Mouse (Mus musculus): ENCODE results near the gene Thegl. TPM values are rescaled to one million over a fixed set of nuclear protein-coding genes. Genes with fewer than 3 reads are reported as not detected.
A peak's percentile ranks its signal among the peaks of the same experiment; 100 is the strongest.

Gene Thegl
- polyA plus RNA-seq, 1 experiment, result 0.65 TPM

- no peaks in the 10 kb centered on the region for H3K4me1 ChIP-seq (ENCODE audit: control insufficient read depth, insufficient read depth, low read length)
- no peak for TF ChIP-seq CTCF (IDR thresholded peaks at IDR 0.05; ENCODE audit: insufficient read depth, low read length)
- TF ChIP-seq POLR2A (IDR thresholded peaks at IDR 0.05; ENCODE audit: borderline replicate concordance, extremely low read depth, low read depth, low read length), result no peak
- H3K4me3 ChIP-seq (replicated peaks; ENCODE audit: extremely low read depth, low read depth, low read length), result no peak overlapping the region
- no peak for DNase-seq
- 75% methylated on average over 8 of the region's 8 CpGs for WGBS
Observed at GRCm38 (mm10) chr5:77073794-77074193, 58.0 kb downstream of the Thegl start.

GRCm38 (mm10) chr5:77074914-77075313, 59.1 kb downstream of the Thegl start:
- TF ChIP-seq POLR2A (IDR thresholded peaks at IDR 0.05; ENCODE audit: borderline replicate concordance, extremely low read depth, low read depth, low read length), result no peak
- no peak for TF ChIP-seq CTCF (IDR thresholded peaks at IDR 0.05; ENCODE audit: insufficient read depth, low read length)
- DNase-seq, result peak; percentile 62
- 29% methylated on average over 2 of the region's 2 CpGs for WGBS
- Histone ChIP-seq H3K4me3 (replicated peaks; ENCODE audit: extremely low read depth, low read depth, low read length) (no peak overlapping the region), H3K4me1 (ENCODE audit: control insufficient read depth, insufficient read depth, low read length) (no peaks in the 10 kb centered on the region)

- no peaks in the 10 kb centered on the region for H3K4me1 ChIP-seq (ENCODE audit: control insufficient read depth, insufficient read depth, low read length)
- TF ChIP-seq CTCF (IDR thresholded peaks at IDR 0.05; ENCODE audit: insufficient read depth, low read length), result no peak
- TF ChIP-seq POLR2A (IDR thresholded peaks at IDR 0.05; ENCODE audit: borderline replicate concordance, extremely low read depth, low read depth, low read length), result no peak
- 88% methylated on average over 4 of the region's 4 CpGs for WGBS
- DNase-seq, result no peak
- no peak overlapping the region for H3K4me3 ChIP-seq (replicated peaks; ENCODE audit: extremely low read depth, low read depth, low read length)
Observed at GRCm38 (mm10) chr5:77075951-77076350, 60.1 kb downstream of the Thegl start.

GRCm38 (mm10) chr5:77080761-77081160, 64.9 kb downstream of the Thegl start:
- no peak for TF ChIP-seq CTCF (IDR thresholded peaks at IDR 0.05; ENCODE audit: insufficient read depth, low read length)
- no peak for TF ChIP-seq POLR2A (IDR thresholded peaks at IDR 0.05; ENCODE audit: borderline replicate concordance, extremely low read depth, low read depth, low read length)
- 0 out of 2 replicates have a peak, but pooled peaks cover 2% of the 10 kb centered on the region for H3K4me1 ChIP-seq (ENCODE audit: control insufficient read depth, insufficient read depth, low read length)
- 71% methylated on average over 4 of the region's 4 CpGs for WGBS
- H3K4me3 ChIP-seq (replicated peaks; ENCODE audit: extremely low read depth, low read depth, low read length), result no peak overlapping the region
- DNase-seq, result no peak

- no peak for TF ChIP-seq POLR2A (IDR thresholded peaks at IDR 0.05; ENCODE audit: borderline replicate concordance, extremely low read depth, low read depth, low read length)
- no peak for TF ChIP-seq CTCF (IDR thresholded peaks at IDR 0.05; ENCODE audit: insufficient read depth, low read length)
- 65% methylated on average over 7 of the region's 7 CpGs for WGBS
- DNase-seq, result no peak
- H3K4me1 ChIP-seq (ENCODE audit: control insufficient read depth, insufficient read depth, low read length), result peaks cover 2% of the 10 kb centered on the region; the same call in 1 of the 2 replicates
- no peak overlapping the region for H3K4me3 ChIP-seq (replicated peaks; ENCODE audit: extremely low read depth, low read depth, low read length)
Observed at GRCm38 (mm10) chr5:77082735-77083134, 66.9 kb downstream of the Thegl start.

- 89% methylated on average over 4 of the region's 4 CpGs for WGBS
- H3K4me3 ChIP-seq (replicated peaks; ENCODE audit: extremely low read depth, low read depth, low read length), result no peak overlapping the region
- DNase-seq, result no peak
- TF ChIP-seq POLR2A (IDR thresholded peaks at IDR 0.05; ENCODE audit: borderline replicate concordance, extremely low read depth, low read depth, low read length) (no peak), CTCF (IDR thresholded peaks at IDR 0.05; ENCODE audit: insufficient read depth, low read length) (no peak)
- peaks cover 2% of the 10 kb centered on the region; the same call in 1 of the 2 replicates for H3K4me1 ChIP-seq (ENCODE audit: control insufficient read depth, insufficient read depth, low read length)
Observed at GRCm38 (mm10) chr5:77084418-77084817, 68.6 kb downstream of the Thegl start.

GRCm38 (mm10) chr5:77085753-77086450, 70.1 kb downstream of the Thegl start:
- WGBS, result 53% methylated on average over 10 of the region's 10 CpGs
- TF ChIP-seq POLR2A (IDR thresholded peaks at IDR 0.05; ENCODE audit: borderline replicate concordance, extremely low read depth, low read depth, low read length) (peak; percentile 17; the same call in 1 of the 2 replicates), CTCF (IDR thresholded peaks at IDR 0.05; ENCODE audit: insufficient read depth, low read length) (no peak)
- Histone ChIP-seq H3K4me1 (ENCODE audit: control insufficient read depth, insufficient read depth, low read length) (peaks cover 2% of the 10 kb centered on the region), H3K4me3 (replicated peaks; ENCODE audit: extremely low read depth, low read depth, low read length) (no peak overlapping the region)
- DNase-seq, result no peak

GRCm38 (mm10) chr5:77086541-77086940, 70.7 kb downstream of the Thegl start:
- TF ChIP-seq CTCF (IDR thresholded peaks at IDR 0.05; ENCODE audit: insufficient read depth, low read length), result no peak
- H3K4me3 ChIP-seq (replicated peaks; ENCODE audit: extremely low read depth, low read depth, low read length), result no peak overlapping the region
- peaks cover 2% of the 10 kb centered on the region for H3K4me1 ChIP-seq (ENCODE audit: control insufficient read depth, insufficient read depth, low read length)
- DNase-seq, result no peak
- WGBS, result 63% methylated on average over 7 of the region's 7 CpGs

GRCm38 (mm10) chr5:77087122-77087521, 71.3 kb downstream of the Thegl start:
- no peak for DNase-seq
- WGBS, result 69% methylated on average over 3 of the region's 3 CpGs

GRCm38 (mm10) chr5:77089294-77089693, 73.5 kb downstream of the Thegl start:
- Histone ChIP-seq H3K4me1 (ENCODE audit: control insufficient read depth, insufficient read depth, low read length) (peaks cover 8% of the 10 kb centered on the region), H3K4me3 (replicated peaks; ENCODE audit: extremely low read depth, low read depth, low read length) (no peak overlapping the region)
- peak; percentile 68 for DNase-seq
- TF ChIP-seq CTCF (IDR thresholded peaks at IDR 0.05; ENCODE audit: insufficient read depth, low read length) (peak; percentile 86), POLR2A (IDR thresholded peaks at IDR 0.05; ENCODE audit: borderline replicate concordance, extremely low read depth, low read depth, low read length) (no peak)
- 42% methylated on average over 1 of the region's 1 CpGs for WGBS

More at GRCm38 (mm10) chr5:77087122-77087521, 71.3 kb downstream of the Thegl start:
- peaks cover 2% of the 10 kb centered on the region for H3K4me1 ChIP-seq (ENCODE audit: control insufficient read depth, insufficient read depth, low read length)
- TF ChIP-seq POLR2A (IDR thresholded peaks at IDR 0.05; ENCODE audit: borderline replicate concordance, extremely low read depth, low read depth, low read length) (no peak), CTCF (IDR thresholded peaks at IDR 0.05; ENCODE audit: insufficient read depth, low read length) (no peak)
- H3K4me3 ChIP-seq (replicated peaks; ENCODE audit: extremely low read depth, low read depth, low read length), result no peak overlapping the region

Measured in lung, adult 2 months (tissue).